Mouse (Mus musculus) thymus, postnatal 14 days (tissue): ENCODE measurements around the gene Cmtm5.
A peak's percentile ranks its signal among the peaks of the same experiment; 100 is the strongest.
"Not testable (repeated sequence)": the region's sequence is repeated elsewhere in the genome, so short reads cannot be mapped to it uniquely, and the experiment has no call there.

ENCODE experiments used
- DNase-seq: peaks from one replicate; pipeline ENCODE4 v3.0.0; 2021

The Cmtm5 gene

DNA sequence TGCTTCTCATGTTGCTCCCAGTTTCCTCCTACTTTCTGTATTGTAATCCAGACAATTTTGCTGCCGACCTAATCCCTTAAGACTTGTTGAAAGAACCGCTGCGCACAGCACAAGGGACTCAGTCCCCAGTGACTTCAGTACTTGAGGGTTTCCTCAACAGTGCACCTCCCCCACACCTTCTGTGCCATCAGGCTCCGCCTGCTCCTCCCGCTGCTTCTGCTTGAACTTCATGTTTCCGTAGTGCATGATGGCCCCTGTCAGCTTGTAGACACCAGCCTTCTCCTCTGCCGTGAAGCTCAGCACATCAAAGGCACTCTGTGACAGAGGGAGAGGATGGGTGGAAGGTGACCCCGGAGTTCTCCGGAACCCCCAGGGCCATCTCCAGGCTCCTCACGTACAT lies 24.7 kb downstream of the Cmtm5 start:
- DNase-seq, result peak; percentile 40

DNA sequence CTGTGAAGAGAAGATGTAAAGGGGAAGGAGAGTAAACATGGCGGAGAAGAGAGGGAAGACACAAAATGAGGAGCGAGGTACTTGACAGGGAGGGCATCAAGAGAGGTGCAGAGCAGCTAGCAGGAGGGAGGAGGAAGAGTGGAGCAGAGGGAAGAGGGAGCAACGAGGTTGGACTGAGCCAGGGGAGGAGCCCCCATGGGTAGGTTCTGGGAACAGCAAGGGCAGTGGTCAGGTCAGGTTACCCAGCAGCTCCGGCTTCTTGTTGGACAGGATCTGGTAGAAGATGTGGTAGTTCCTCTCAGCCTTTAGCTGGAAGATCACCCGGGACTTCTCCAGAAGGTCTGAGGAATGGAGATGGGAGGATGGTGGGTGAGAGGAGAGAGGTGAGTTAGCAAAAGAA lies 25.4 kb downstream of the Cmtm5 start:
- no peak for DNase-seq

DNA sequence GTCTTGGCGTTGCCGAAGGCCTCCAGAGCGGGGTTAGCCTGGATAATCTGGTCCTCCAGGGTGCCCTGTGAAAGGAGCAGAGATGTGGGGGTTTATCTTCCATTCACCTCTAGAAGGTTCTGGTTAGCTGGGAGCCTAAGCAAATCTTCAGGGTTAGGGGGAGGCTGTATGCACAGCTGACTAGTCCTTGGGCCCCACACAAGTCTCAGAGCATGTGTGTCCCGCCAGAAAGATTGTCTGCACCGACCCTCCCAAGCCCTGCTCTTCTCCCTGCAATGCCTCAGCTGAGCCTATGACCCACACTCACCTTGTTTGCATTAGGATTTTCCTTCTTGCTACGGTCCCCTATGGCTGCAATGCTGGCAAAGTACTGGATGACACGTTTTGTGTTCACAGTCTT lies 26.7 kb downstream of the Cmtm5 start:
- DNase-seq, result no peak

DNA sequence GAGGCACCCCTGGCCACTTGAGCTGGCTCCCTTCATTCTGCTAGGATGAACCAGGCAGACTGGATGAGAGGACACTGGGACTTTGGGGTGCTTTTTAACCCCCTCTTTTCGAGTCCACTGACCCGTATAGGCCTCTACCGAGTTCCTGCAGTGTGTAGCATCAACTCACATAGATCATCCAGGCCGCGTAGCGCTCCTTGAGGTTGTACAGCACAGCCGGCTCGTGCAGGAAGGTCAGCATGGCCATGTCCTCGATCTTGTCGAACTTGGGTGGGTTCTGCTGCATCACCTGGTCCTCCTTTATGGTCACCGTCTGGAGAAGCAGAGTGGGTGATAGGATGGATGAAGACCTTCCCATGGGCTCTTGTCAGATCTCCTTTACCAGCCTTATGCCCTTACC lies 27.7 kb downstream of the Cmtm5 start:
- no peak for DNase-seq

DNA sequence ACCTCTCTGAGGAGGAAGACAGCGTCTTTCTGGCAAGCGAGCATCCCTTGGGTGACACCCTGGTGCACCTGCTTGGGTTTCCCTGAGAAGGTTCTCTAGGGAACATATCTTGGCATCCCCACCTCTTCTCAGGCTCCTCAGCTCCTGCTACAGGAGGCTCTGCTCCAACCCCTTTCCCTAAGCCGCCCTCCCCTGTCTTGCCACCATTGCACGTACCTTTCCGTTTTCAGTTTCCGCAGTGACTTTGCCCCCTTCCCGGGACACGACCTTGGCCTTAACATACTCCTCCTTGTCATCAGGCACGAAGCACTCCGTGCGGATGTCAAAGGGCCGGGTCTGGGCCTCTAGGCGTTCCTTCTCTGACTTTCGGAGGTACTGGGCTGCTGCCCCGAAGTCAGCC lies 29.0 kb downstream of the Cmtm5 start:
- DNase-seq, result no peak

DNA sequence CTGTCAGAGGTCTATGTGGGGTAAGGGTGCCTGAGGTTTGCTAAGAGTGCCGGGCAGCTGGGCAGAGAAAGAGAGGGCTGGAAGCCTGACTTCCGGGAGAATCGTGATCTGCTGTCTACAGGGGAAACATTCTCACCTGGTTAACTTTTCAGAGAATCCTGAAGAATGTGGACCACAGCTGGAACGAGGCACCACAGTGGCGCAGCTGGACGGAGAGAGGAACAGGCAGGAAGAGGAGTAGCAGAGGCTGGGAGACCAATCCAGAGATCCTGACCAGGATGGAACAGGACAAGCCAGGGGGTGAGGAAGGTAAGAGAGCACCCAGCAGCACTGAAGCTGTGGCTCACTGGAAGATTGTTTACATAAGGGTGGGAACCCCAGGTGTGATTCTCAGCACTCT lies 29.6 kb downstream of the Cmtm5 start:
- no peak for DNase-seq

DNA sequence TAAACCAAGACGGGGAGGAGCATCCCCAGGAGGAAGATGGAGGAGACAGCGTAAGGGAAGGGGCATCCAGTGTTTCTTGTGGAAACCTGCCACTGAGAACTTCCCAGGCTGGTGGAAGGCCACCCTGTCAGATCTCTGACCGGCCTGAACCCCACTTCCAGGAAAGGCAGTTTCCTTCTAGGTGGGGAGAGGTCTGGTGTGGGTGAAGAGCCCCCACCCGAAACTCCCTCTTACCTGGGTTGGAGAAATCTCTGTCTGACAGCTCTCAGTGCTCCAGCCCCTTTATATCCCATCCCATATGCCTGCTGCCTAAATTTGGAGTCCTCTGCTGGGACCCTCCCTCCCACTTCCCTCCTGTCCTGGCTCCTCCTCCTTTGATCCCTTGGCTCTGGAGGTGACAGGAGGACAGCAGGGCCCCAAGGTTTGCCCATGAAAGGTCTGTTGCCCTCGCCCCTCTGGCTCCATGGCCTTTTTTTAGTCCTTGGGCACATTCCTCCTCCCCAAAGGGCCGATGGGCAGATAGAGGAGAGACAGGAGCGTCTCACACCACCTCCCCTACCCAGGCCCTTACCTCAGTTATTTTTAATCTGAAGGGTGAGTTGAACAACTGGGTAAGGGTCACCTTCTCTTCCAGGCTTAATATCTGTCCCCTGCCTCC lies 30.4 kb downstream of the Cmtm5 start, which contains the start of gene Myh6:
Gene Myh6 (minus strand): TSS at position 608 of the 658 bp plus-strand sequence.
- DNase-seq, result no peak

DNA sequence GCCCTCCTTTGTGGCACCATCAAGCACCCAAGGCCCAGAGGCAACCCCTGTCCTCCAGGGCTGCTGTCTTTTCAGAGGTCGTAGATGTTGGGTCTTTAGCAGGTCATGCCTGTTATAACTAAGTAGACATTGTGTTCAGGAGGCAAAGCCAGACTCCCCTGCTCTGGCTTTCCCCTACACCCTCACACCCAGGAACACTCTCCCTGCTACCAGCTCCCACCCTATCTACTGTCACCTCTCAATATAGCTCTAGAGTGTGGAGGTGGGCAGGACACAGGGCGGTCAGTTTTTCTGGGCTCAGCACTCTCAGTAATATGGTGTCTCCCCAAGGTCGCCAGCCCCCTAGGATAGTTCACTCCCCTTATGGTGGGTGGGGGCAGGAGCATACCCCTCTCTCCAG lies 31.8 kb downstream of the Cmtm5 start:
- DNase-seq, result no peak

DNA sequence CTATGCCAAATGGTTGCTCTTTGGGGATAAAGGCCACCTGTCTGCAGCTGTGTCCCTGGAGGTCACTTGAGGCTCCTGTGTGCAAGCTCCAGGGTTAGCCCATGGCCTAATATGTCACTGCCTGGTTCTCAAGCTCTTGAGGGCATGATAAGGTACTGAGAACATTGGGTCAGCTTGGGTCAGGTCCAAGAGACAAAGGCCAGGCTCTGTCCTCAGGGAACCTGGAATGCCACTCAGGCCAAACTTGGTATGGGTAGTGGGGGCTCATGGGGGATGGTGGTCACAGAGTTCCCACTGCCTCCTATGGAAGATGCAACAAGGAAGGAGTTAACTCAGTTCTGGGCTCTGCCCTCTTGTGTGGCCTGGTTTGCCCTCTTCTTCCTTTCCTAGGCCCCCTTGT lies 32.3 kb downstream of the Cmtm5 start:
- no peak for DNase-seq

DNA sequence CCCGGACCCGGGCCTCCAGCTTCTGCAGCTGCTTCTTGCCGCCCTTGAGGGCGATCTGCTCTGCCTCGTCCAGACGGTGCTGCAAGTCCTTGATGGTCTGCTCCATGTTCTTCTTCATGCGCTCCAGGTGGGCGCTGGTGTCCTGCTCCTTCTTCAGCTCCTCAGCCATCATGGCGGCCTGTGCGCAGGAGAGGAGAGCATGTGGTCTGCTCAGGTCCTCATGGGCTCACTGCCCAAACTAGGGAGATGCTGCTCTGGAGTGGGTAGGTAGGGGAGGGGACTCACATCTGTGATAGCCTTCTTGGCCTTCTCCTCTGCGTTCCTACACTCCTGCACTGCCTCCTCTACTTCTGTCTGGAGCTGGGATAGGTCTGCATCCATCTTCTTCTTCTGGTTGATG lies 36.7 kb downstream of the Cmtm5 start:
- not testable (repeated sequence) for DNase-seq

DNA sequence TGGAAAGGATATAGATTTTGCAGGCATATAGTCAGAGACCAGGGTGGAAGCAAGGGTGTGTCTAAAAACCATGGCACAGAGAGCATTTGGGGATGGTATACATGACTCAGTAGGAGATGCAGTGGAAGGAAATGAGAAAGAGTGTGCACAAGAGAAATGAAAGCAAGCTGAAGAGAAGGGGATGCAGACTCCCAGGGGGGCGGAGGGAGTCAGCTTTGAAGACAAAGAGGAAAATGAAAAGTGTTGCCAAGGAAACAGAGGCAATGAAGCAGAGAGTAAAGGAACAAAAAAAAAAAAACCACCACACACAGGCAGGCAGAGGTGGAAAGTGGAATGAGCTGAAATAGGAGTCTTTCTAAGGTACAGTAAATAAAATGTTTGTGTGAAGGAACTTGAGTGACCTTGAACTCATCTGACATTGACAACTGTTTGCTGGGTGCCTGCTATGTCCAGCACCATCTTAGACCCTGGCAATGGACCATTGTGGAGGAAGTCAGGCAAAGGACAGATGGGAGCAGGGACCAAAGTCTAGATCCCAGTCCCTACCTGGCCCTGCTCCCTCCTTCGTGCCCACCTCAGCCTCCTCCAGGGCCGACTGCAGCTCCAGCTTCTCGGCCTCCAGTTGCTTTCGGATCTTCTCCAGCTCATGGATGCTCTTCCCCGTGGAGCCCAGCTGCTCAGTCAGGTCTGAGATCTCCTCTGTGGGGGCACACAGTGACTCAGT lies 38.2 kb downstream of the Cmtm5 start:
- DNase-seq, result no peak

DNA sequence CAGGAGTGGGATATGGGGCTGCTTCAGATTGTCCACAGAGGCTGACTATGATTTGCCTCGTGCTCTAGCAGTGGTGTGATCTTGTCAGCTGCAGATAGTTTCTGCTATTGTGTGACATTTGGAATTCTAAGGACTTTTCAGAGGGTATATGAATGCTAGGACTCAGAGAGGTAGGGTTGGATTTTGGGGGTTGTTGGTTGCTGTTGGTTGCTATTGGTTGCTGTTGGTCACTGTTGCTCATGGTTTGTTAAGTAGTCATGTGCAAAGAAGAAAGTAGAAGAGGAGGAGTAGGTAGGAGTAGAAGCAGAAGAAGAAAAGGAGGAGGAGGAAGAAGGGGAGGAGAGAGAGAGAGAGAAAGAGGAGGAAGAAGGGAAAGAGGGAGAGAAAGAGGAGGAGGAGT lies 40.6 kb downstream of the Cmtm5 start, which contains the start of gene Gm17428:
Gene Gm17428 (plus strand): TSS at position 301 of the 400 bp plus-strand sequence.
- DNase-seq, result no peak

DNA sequence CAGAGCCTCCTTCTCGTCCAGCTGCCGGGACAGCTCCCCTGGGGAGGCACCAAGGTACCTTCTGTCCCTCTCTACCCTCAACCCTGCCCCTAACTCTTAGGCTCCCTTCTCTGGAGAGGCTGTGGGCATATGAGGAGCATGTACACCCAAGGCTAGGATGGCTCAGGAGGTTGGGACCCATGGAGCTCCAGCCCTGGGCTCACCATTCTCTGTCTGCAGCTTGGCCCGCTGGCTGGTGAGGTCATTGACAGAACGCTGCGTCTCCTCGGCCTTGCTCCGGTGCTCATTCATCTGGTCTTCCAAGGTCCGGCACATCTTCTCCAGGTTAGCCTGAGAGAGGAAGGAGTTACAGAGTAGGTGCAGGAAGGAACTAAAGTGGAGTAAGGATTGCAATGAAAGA lies 42.6 kb downstream of the Cmtm5 start:
- DNase-seq, result no peak

DNA sequence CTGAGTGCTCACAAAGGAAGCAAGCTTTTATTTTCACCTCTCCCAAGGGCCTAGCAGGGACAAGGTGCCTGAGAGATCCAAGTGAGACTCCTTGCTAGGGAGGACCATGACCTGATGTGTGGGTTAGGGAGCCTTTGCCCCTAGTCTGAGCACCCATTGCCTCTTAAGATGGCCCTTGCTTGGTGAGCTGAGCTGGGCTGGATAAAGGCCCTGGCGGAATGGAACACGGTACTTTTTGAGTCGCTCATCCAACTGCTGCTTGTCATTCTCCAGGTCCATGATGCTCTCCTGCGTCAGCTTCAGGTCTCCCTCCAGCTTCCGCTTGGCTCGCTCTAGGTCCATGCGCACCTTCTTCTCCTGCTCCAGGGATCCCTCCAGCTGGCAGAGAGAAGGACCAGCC lies 45.9 kb downstream of the Cmtm5 start:
- DNase-seq, result no peak

DNA sequence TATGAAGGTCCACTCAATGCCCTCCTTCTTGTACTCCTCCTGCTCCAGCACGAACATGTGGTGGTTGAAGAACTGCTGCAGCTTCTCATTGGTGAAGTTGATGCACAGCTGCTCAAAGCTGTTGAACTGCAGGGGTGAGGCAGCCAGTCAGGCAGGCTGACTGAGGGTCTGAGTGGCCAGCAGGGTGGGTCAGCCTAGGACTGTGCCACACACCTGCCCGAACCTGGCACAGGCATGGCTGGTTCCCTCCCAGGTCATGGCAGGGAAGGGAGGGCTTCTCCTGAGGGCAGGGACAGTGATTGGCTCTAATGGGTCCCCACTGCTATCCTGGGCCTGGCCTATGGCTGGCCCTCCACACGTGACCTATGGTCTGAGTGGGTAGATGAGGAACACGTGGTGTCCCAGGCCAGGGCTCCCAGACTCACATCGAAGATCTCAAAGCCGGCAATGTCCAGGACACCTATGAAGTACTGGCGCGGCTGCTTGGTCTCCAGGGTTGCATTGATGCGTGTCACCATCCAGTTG lies 52.4 kb downstream of the Cmtm5 start:
- DNase-seq, result not testable (repeated sequence)
